Mouse (Mus musculus) lung, postnatal 0 days (tissue): ENCODE data around the gene Foxd1. TPM values are rescaled to one million over a fixed set of nuclear protein-coding genes. Genes with fewer than 3 reads are reported as not detected.

Experiments used
- ATAC-seq: fragments of 200-750 bp; cut with Nextera tagmentation; 2 replicates; pipeline ENCODE4 v1.8.0; 2017; ENCODE audit warnings: moderate library complexity
- DNase-seq: peaks from one replicate; pipeline ENCODE4 v3.0.0-alpha.2; 2016; ENCODE audit warnings: low spot score
- H3K27ac ChIP-seq: fragments of 300-500 bp; sonication (generic); 2 replicates; pipeline ENCODE4 v1.5.1; 2014; ENCODE audit warnings: antibody characterized with exemption, mild to moderate bottlenecking, low read length, mixed read lengths
- H3K27me3 ChIP-seq: fragments of 300-500 bp; sonication (generic); replicated peaks from 2 replicates; pipeline ENCODE4 v1.6.1; 2014; ENCODE audit warnings: low read length, mixed read lengths; ENCODE audit not compliant: insufficient read depth
- H3K36me3 ChIP-seq: fragments of 300-500 bp; sonication (generic); 2 replicates; pipeline ENCODE4 v1.6.1; 2014; ENCODE audit warnings: low read length, mixed read lengths; ENCODE audit not compliant: insufficient read depth
- H3K4me1 ChIP-seq: fragments of 300-500 bp; sonication (generic); 2 replicates; pipeline ENCODE4 v1.6.1; 2014; ENCODE audit warnings: antibody characterized with exemption, low read depth, low read length, mixed read lengths; ENCODE audit not compliant: insufficient read depth
- H3K4me2 ChIP-seq: fragments of 300-500 bp; sonication (generic); replicated peaks from 2 replicates; pipeline ENCODE4 v1.6.1; 2014; ENCODE audit warnings: low read depth, mild to moderate bottlenecking, low read length, moderate library complexity, mixed read lengths
- H3K4me3 ChIP-seq: fragments of 300-500 bp; sonication (generic); 2 replicates; pipeline ENCODE4 v1.5.1; 2014; ENCODE audit warnings: low read depth, low read length
- H3K9ac ChIP-seq: fragments of 300-500 bp; sonication (generic); replicated peaks from 2 replicates; pipeline ENCODE4 v1.6.1; 2014; ENCODE audit warnings: low read depth, mild to moderate bottlenecking
- H3K9me3 ChIP-seq: fragments of 300-500 bp; sonication (generic); 2 replicates; pipeline ENCODE4 v1.6.1; 2016; ENCODE audit warnings: low read length, mixed read lengths
- CTCF ChIP-seq: IDR thresholded peaks from 2 replicates; pipeline ENCODE4 v1.5.1; 2016; ENCODE audit warnings: antibody characterized with exemption, mild to moderate bottlenecking
- EP300 ChIP-seq: IDR thresholded peaks from 2 replicates; pipeline ENCODE4 v1.6.1; 2016; ENCODE audit warnings: antibody characterized with exemption, mild to moderate bottlenecking, control low read depth
- WGBS: fragments of 180-500 bp; shearing (Covaris S2); extraction: QIAGEN DNeasy Blood & Tissue Kit; methylation state at CpG from one replicate; pipeline ENCODE4 v1.1.7; 2014; 5-methylcytosine and 5-hydroxymethylcytosine counted together
- polyA plus RNA-seq: library from polyadenylated mRNA; unstranded; fragments of >200 nt; fragmentation: Nextera tagmentation; extraction: Ambion mirVana; gene quantifications from 2 replicates; pipeline ENCODE4 v1.2.1, GENCODE M21; 2015

The Foxd1 gene
- polyA plus RNA-seq, 1 experiment from 2014 or later = 0.05 TPM

- DNase-seq (no peak), ATAC-seq (peak; percentile 30; the same call in 1 of the 2 replicates)
- H3K27me3 ChIP-seq = peaks cover 37% of the 10 kb centered on the region
- H3K9ac ChIP-seq = no peak overlapping the region
- TF ChIP-seq CTCF (no peak), EP300 (no peak)
- no peak overlapping the region for H3K27ac ChIP-seq
- no peaks in the 10 kb centered on the region for H3K36me3 ChIP-seq
- 2% methylated on average over 63 of the region's 68 CpGs for WGBS
- no peaks in the 10 kb centered on the region for H3K9me3 ChIP-seq
- H3K4me3 ChIP-seq = peak overlapping the region; percentile 30
- no peaks in the 10 kb centered on the region for H3K4me1 ChIP-seq
- H3K4me2 ChIP-seq = peak overlapping the region; percentile 61
Measured at GRCm38 (mm10) chr13:98390771-98391634, 37.0 kb downstream of the Foxd1 start.

DNA sequence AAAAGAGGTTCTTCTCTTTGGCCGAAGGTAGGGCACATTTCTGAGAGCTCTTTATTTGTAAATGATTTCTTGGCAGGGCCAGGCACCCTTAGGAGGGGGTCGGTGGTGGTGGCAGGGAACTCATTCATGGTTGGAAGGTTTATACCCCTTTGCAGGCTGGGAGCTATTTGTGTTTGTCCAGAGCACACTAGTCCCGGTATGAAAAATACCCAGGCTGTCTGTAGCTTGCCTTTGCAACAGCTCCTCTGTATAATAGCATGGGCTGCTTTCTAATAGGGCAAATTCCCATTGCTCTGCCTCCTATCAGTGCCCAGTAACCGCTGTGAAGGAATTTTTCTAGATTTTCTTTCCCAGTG lies 37.6 kb downstream of the Foxd1 start:
- Histone ChIP-seq H3K4me2 (peak overlapping the region; percentile 61; the same call in 1 of the 2 replicates), H3K9me3 (no peaks in the 10 kb centered on the region), H3K27ac (no peak overlapping the region), H3K4me1 (no peaks in the 10 kb centered on the region), H3K9ac (no peak overlapping the region), H3K27me3 (peaks cover 32% of the 10 kb centered on the region), H3K36me3 (no peaks in the 10 kb centered on the region), H3K4me3 (no peak overlapping the region)
- no peak for DNase-seq
- WGBS = 2% methylated on average over 4 of the region's 4 CpGs
- no peak for TF ChIP-seq CTCF
- TF ChIP-seq EP300 = no peak
- ATAC-seq = no peak

- 31% methylated on average over 6 of the region's 6 CpGs for WGBS
- DNase-seq (no peak), ATAC-seq (no peak)
- Histone ChIP-seq H3K9ac (no peak overlapping the region), H3K4me3 (no peak overlapping the region), H3K9me3 (no peaks in the 10 kb centered on the region), H3K36me3 (no peaks in the 10 kb centered on the region), H3K4me2 (no peak overlapping the region), H3K27ac (no peak overlapping the region), H3K4me1 (no peaks in the 10 kb centered on the region), H3K27me3 (peaks cover 30% of the 10 kb centered on the region)
- TF ChIP-seq CTCF (no peak), EP300 (no peak)
Measured at GRCm38 (mm10) chr13:98392031-98392430, 38.0 kb downstream of the Foxd1 start.

GRCm38 (mm10) chr13:98393356-98394070 lies 39.5 kb downstream of the Foxd1 start:
- no peaks in the 10 kb centered on the region for H3K36me3 ChIP-seq
- TF ChIP-seq EP300 (no peak), CTCF (no peak)
- peaks cover 30% of the 10 kb centered on the region for H3K27me3 ChIP-seq
- ATAC-seq = no peak
- 20% methylated on average over 10 of the region's 10 CpGs for WGBS
- no peak overlapping the region for H3K9ac ChIP-seq
- H3K4me2 ChIP-seq = no peak overlapping the region
- H3K4me3 ChIP-seq = no peak overlapping the region
- no peaks in the 10 kb centered on the region for H3K4me1 ChIP-seq
- H3K9me3 ChIP-seq = no peaks in the 10 kb centered on the region
- no peak for DNase-seq
- no peak overlapping the region for H3K27ac ChIP-seq

Other genes with a start within 250 kb of the Foxd1 start
- gene Arhgef28, start 147.8 kb upstream of the Foxd1 start, polyA plus RNA-seq = 42.9 and 53.0 TPM in 2 replicates
- gene Utp15, start 91.2 kb upstream of the Foxd1 start, polyA plus RNA-seq = 8.4 and 8.7 TPM in 2 replicates
- gene Ankra2, start 91.2 kb upstream of the Foxd1 start, polyA plus RNA-seq = 22.1 and 24.2 TPM in 2 replicates
- gene Gm21976, start 74.4 kb upstream of the Foxd1 start, polyA plus RNA-seq = 0.38 TPM in 1 of 2 replicates, not detected in the other
- 499 and 511 TPM in 2 replicates for gene Btf3, start 37.2 kb upstream of the Foxd1 start, polyA plus RNA-seq
- gene Gm10320, start 137.8 kb downstream of the Foxd1 start, polyA plus RNA-seq = 1.3 and 2.0 TPM in 2 replicates